Mouse (Mus musculus) embryonic facial prominence, embryonic 10.5 days (tissue): ENCODE measurements around the gene Ccdc38. TPM values are rescaled to one million over a fixed set of nuclear protein-coding genes. Genes with fewer than 3 reads are reported as not detected.

Experiments used
- DNase-seq: peaks from one replicate; pipeline ENCODE4 v3.0.0-alpha.2; 2017; ENCODE audit warnings: low spot score
- H3K27ac ChIP-seq: fragments of 300-500 bp; sonication (generic); replicated peaks from 2 replicates; pipeline ENCODE4 v1.5.1; 2016; ENCODE audit warnings: mild to moderate bottlenecking
- H3K27me3 ChIP-seq: fragments of 300-500 bp; sonication (generic); replicated peaks from 2 replicates; pipeline ENCODE4 v1.6.1; 2016; ENCODE audit warnings: low read depth, mild to moderate bottlenecking; ENCODE audit not compliant: poor library complexity, severe bottlenecking
- H3K36me3 ChIP-seq: fragments of 300-500 bp; sonication (generic); replicated peaks from 2 replicates; pipeline ENCODE4 v1.6.1; 2016; ENCODE audit warnings: mild to moderate bottlenecking, moderate library complexity
- H3K4me1 ChIP-seq: fragments of 300-500 bp; sonication (generic); 2 replicates; pipeline ENCODE4 v1.6.1; 2016
- H3K4me3 ChIP-seq: fragments of 300-500 bp; sonication (generic); 2 replicates; pipeline ENCODE4 v1.5.1; 2016; ENCODE audit warnings: mild to moderate bottlenecking, moderate library complexity
- H3K9me3 ChIP-seq: fragments of 300-500 bp; sonication (generic); 2 replicates; pipeline ENCODE4 v1.6.1; 2016; ENCODE audit warnings: mild to moderate bottlenecking
- WGBS: fragments of 180-500 bp; shearing (Covaris S2); methylation state at CpG from one replicate; pipeline ENCODE4 v1.1.7; 2016; 5-methylcytosine and 5-hydroxymethylcytosine counted together
- polyA plus RNA-seq: library from polyadenylated mRNA; unstranded; fragments of >200 nt; fragmentation: Nextera tagmentation; extraction: Ambion mirVana; gene quantifications from 2 replicates; pipeline ENCODE4 v1.2.1, GENCODE M21; 2016

Ccdc38 gene
- polyA plus RNA-seq, 1 experiment from 2014 or later, result 0.44 TPM

GRCm38 (mm10) chr10:93624151-93624550 is 83.7 kb downstream of the Ccdc38 start:
- no peak for DNase-seq
- Histone ChIP-seq H3K9me3 (no peaks in the 10 kb centered on the region), H3K27me3 (no peaks in the 10 kb centered on the region), H3K27ac (no peak overlapping the region), H3K36me3 (no peaks in the 10 kb centered on the region), H3K4me1 (no peaks in the 10 kb centered on the region), H3K4me3 (no peak overlapping the region)
- 89% methylated on average over 10 of the region's 10 CpGs for WGBS

GRCm38 (mm10) chr10:93630310-93630709 is 89.9 kb downstream of the Ccdc38 start:
- H3K9me3 ChIP-seq, result no peaks in the 10 kb centered on the region
- H3K27ac ChIP-seq, result no peak overlapping the region
- WGBS, result 96% methylated on average over 5 of the region's 5 CpGs
- H3K36me3 ChIP-seq, result no peaks in the 10 kb centered on the region
- no peak for DNase-seq
- peaks cover 4% of the 10 kb centered on the region for H3K27me3 ChIP-seq
- no peaks in the 10 kb centered on the region for H3K4me1 ChIP-seq
- no peak overlapping the region for H3K4me3 ChIP-seq

GRCm38 (mm10) chr10:93632086-93632485 is 91.7 kb downstream of the Ccdc38 start:
- peaks cover 13% of the 10 kb centered on the region for H3K4me1 ChIP-seq
- 75% methylated on average over 4 of the region's 4 CpGs for WGBS

GRCm38 (mm10) chr10:93633563-93633962 is 93.1 kb downstream of the Ccdc38 start:
- Histone ChIP-seq H3K36me3 (no peaks in the 10 kb centered on the region), H3K9me3 (no peaks in the 10 kb centered on the region), H3K4me1 (peaks cover 13% of the 10 kb centered on the region), H3K27me3 (peaks cover 26% of the 10 kb centered on the region), H3K27ac (no peak overlapping the region), H3K4me3 (no peak overlapping the region)
- DNase-seq, result no peak
- 86% methylated on average over 5 of the region's 5 CpGs for WGBS

More at GRCm38 (mm10) chr10:93632086-93632485, 91.7 kb downstream of the Ccdc38 start:
- H3K27me3 ChIP-seq, result peaks cover 12% of the 10 kb centered on the region
- H3K27ac ChIP-seq, result no peak overlapping the region
- no peak for DNase-seq
- no peak overlapping the region for H3K4me3 ChIP-seq
- no peaks in the 10 kb centered on the region for H3K36me3 ChIP-seq
- H3K9me3 ChIP-seq, result no peaks in the 10 kb centered on the region

Other genes starting within 250 kb of the Ccdc38 start
- gene Elk3, start 229.5 kb upstream of the Ccdc38 start, polyA plus RNA-seq, result 25.3 and 30.6 TPM in 2 replicates
- gene Lta4h, start 87.2 kb upstream of the Ccdc38 start, polyA plus RNA-seq, result 152 and 155 TPM in 2 replicates
- 0.11 and 0.34 TPM in 2 replicates for gene Hal, start 51.9 kb upstream of the Ccdc38 start, polyA plus RNA-seq
- 0.11 and 0.18 TPM in 2 replicates for gene Amdhd1, start 599 bp upstream of the Ccdc38 start, polyA plus RNA-seq
- 189 TPM in 2 replicates for gene Snrpf, start 49.1 kb downstream of the Ccdc38 start, polyA plus RNA-seq
- gene Ntn4, start 100.0 kb downstream of the Ccdc38 start, polyA plus RNA-seq, result 0.41 and 0.87 TPM in 2 replicates